Mouse (Mus musculus) bone marrow, adult 2 months (tissue): ENCODE data around the gene Phkg1.

Experiments
- CTCF ChIP-seq: fragments of 200-500 bp; IDR thresholded peaks from 2 replicates; pipeline ENCODE4 v1.5.1; 2011; ENCODE audit warnings: low read length, control low read depth; ENCODE audit not compliant: control insufficient read depth, insufficient read depth
- POLR2A ChIP-seq: fragments of 200-500 bp; IDR thresholded peaks from 2 replicates; pipeline ENCODE4 v1.6.1; 2011; ENCODE audit warnings: low read depth, mild to moderate bottlenecking, control low read depth, low read length, borderline replicate concordance; ENCODE audit not compliant: control insufficient read depth

DNA sequence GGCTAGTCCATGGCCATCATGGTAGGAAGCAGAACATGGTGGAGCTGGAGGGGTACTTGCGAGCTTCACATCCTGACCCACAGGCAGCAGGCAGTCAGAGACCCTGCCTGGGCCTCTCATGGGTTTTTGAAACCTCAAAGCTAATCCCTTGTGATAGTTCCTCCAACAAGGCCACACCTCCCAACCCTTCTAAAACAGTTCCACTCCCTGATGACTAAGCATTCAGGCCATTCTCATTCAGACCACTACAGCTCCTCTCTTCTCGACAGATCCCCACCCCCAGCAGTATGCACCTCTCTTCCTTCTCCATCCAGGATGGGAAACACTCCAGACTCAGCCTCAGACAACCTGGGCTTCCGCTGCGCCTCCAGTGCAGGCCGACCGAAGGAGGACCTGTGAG is 36.0 kb downstream of the Phkg1 start:
- TF ChIP-seq CTCF = no peak
- no peak for TF ChIP-seq POLR2A
